Mouse (Mus musculus) T-helper 17 cell (primary cell): ENCODE results near the gene Ngef.

Source experiments
- in situ Hi-C, 2 experiments: fragments of 300-600 bp; cut with MboI, MseI; formaldehyde crosslinking; loops; 1 replicate in 1 of 2; 2 replicates in 1 of 2; pipeline ENCODE4 v1.15.1; 2025; ENCODE audit warnings: high pct_unique_total_duplicates in 2 of 2

The Ngef gene

GRCm38 (mm10) chr1:87568398-87568797 is 5.3 kb downstream of the Ngef start:
- in situ Hi-C loops: no loop called here

GRCm38 (mm10) chr1:87565760-87566159 is 7.9 kb downstream of the Ngef start:
- in situ Hi-C loops: no loop called here

GRCm38 (mm10) chr1:87562967-87563366 is 10.7 kb downstream of the Ngef start:
- in situ Hi-C loops: no loop called here

DNA sequence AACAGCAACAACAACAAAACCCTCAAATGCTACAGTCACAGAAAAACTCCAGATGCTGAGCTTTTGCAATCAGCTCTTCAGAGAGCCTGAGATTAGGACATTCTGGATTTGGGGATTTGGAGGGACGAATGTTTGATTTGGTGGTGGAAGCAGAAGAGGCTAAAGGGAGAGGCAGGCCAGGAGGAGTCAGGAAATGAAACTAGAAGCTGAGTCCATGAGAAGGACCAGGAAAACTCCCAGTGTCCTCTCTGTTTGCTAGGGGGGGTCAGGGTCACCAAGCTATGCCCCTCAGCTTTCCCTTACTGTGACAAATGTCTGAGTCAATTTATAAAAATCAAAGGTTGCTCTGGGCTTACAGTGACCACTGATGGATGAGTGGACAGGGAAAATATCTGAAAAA is 20.1 kb downstream of the Ngef start:
- in situ Hi-C loops: no loop called here

DNA sequence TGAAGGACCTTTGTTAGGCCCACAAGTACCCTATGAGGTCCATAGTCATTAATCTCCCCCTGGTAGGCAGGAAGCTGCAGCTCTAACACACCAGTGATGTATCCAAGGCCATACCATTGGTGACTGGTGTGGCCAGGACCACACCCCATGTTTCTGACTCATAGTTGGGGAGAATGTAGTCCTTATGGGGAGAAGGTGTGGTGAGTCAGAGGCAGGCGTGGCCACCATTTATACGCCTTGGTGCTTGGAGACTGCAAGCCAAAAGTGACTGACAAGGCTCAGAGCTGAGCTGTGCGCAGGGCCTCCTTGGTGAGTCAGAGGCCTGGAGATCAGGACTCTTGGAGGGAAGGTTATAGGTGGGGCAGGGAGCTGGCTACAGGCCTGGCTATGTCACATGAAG is 22.7 kb downstream of the Ngef start:
- in situ Hi-C loops: no loop called here

DNA sequence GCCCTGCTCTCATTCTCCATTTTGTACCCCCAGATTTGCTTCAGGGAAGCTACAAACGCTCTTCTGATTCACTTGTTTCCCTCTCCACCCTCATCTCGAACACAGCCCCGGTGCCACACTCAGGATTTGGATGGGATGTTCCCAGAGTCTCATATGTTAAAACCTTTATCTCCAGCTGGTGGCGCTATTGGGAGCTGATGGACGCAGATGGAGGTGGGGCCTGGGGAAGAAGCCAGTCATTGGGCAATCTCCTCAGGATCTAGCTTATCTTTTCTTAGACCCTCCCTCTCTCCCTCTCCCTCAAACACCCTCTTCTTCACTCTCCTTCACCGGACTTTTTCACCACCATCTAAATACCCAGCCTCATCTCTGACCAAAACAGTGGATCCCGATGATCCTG is 32.1 kb downstream of the Ngef start:
- in situ Hi-C loops: loop anchor here in 1 of 2 experiments (25.0 kb wide), 1 partner anchor 796 kb away; no protein-coding TSS in a partner anchor

- in situ Hi-C loops: loop anchor here in 1 of 2 experiments (25.0 kb wide), 1 partner anchor 800 kb away; no protein-coding TSS in a partner anchor
Measured at GRCm38 (mm10) chr1:87537008-87537407, 36.7 kb downstream of the Ngef start.

GRCm38 (mm10) chr1:87534118-87534517 is 39.6 kb downstream of the Ngef start:
- in situ Hi-C loops: loop anchor here in 1 of 2 experiments (25.0 kb wide), 1 partner anchor 803 kb away; no protein-coding TSS in a partner anchor

DNA sequence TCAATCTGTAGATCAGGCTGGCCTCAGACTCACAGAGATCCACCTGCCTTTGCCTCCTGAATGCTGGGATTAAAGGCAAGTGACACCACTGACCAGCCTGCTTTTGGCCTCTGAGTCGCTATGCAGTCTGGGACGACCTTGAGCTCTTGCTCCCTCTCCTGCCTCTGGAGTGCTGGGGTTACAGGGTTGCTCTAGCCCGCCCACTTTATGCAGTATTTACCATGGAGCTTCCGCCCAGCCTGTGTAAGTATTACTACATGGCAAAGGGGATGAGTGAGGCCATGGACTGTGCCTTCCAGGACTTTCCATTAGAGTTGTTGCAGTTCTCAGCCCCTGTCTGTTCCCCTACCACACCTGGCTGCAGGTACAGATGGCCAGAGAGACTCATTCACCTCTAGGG is 41.3 kb downstream of the Ngef start:
- in situ Hi-C loops: loop anchor here in 1 of 2 experiments (25.0 kb wide), 1 partner anchor 805 kb away; no protein-coding TSS in a partner anchor

- in situ Hi-C loops: loop anchor here in 1 of 2 experiments (25.0 kb wide), 1 partner anchor 810 kb away; no protein-coding TSS in a partner anchor
Measured at GRCm38 (mm10) chr1:87527191-87527590, 46.5 kb downstream of the Ngef start.

- in situ Hi-C loops: loop anchor here in 1 of 2 experiments (25.0 kb wide), 1 partner anchor 812 kb away; no protein-coding TSS in a partner anchor
Measured at GRCm38 (mm10) chr1:87525041-87525440, 48.6 kb downstream of the Ngef start.

GRCm38 (mm10) chr1:87521523-87521922 is 52.1 kb downstream of the Ngef start:
- in situ Hi-C loops: no loop called here

DNA sequence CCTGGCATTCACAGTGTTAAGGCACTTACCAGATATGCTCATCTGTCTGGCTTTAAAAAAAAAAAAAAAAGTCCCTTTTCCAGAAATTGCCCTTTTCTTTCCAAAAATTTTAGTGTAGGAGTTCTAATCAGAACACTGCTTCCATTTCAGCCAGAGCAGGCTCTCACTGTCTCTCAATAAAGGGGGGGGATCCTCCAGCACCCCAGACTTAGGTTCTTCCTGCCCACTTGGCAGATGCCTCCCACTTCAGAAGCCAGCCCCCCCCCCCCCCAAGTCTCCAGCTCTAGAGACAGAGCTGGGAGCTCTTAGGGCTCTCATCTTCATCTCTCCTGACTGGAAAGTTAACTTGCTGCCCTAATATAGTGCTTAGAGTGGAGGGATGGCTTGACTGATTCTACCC is 53.2 kb downstream of the Ngef start:
- in situ Hi-C loops: no loop called here

GRCm38 (mm10) chr1:87510845-87511244 is 62.8 kb downstream of the Ngef start:
- in situ Hi-C loops: no loop called here

- in situ Hi-C loops: no loop called here
Measured at GRCm38 (mm10) chr1:87510166-87510691, 63.4 kb downstream of the Ngef start.

DNA sequence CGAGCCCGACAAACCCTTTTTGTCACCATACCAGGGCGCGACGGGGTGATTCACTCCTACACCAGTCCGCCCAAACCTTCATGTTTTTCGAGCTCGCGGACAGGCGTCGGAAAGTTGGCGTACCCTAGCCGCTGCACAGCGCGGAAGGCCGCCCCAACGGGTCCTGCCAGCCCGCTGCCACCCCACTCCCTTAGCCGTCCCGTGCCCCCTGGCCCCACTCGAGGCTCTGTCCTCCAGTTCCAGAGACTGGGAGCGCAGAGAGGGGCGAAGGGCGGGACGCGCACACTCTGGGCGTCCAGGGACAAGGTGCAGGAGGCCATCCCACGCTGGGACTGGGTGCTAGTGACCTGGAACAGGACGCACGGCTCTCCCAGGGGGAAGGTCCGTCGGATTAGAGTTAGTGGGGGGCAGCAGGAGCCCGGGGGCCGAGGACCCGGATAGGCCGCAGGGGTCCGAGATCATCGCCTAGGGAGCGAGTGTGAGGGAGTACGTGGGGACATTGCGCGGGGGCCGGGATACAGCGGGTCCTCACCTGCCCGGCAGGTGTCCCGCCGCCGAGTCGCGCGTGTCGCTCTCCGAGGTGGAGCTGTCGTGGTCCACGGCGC is 64.0 kb downstream of the Ngef start, which contains the start of gene Neu2:
Neu2 (plus strand) TSS at position 329 of the 605 bp plus-strand sequence.
- in situ Hi-C loops: no loop called here

DNA sequence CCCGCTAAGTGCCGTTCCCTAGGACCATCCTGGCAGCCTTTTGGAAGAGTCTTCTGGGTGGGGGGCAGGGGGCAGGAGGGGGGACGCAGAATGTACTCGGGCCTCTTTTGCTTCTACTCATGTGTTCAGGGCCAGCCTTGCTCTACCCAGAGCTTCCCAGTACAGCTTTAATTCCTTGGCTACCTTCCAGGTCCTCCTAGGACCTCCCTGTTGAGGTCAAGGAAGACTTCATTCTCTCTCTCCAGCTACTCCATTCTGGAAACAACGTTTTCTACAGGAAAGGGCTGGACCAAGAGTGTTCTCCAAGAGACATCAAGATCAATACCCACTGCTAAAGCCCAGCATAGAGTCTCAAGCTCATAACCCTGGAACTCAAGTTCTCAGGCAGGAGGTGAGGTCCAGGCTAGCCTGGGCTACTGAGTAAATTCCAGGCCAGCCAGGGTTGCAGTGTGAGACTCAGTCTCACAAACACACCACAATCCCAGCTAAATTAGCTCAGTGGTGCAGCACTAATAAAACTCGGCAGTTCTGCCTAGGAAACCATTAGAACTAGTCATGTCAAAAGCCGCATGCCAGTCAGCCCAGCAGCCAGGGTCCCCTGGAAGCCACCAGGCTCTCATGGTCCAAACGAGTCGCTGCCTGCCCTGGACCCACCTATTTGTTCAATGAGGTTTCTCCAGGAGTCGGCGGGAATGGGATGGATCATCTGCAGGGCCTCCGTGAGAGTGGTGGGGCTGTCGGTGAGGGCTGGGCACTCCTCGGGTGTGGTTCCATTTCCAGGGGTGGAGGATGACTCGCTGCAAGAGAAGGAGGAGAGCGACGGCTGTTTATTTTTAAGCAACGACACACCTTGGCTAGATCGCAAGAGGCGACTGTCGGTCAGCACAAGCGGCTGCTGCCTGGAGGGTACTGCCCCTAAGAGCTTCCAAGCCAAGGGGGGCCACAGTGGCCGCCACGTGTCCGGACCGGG is 64.8 kb downstream of the Ngef start:
- in situ Hi-C loops: no loop called here

DNA sequence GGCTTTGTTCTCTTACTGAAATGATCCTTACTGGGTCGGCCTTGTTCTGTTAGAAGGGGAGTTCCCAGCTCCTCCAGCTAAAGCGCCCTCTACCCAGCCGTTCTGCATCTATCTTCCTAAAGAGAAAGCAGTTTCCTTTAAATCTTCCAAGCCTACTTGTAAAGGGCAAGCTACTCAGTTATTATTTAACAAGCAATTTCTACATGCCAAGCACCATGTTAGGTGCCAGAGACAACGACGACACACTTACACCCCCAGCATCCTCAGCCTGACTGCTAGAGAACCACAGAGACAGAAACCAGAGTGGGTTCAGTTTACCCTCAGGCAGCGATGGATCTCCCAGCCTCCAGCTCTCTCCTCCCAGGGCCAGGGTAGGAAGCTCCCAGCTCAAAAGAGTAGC is 65.8 kb downstream of the Ngef start:
- in situ Hi-C loops: no loop called here

DNA sequence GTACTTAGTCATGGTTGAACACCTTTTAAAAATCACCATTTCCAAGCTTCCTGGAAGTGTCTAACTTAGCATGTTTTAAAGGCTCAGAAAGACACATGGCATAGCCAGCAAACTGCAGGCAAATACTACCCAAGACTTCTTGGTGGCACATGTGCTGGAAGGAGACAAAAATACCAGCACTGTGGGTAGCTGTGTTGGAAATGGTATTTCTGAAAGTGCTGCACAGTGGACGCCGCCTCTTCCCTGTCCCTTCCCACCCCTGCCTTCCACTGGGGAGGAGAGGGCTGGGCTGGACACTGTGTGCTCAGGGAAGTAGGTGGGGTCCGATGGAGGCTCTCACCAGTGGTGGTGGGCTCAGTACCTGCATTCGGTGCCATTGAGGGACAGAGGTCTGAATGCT is 68.1 kb downstream of the Ngef start:
- in situ Hi-C loops: no loop called here

DNA sequence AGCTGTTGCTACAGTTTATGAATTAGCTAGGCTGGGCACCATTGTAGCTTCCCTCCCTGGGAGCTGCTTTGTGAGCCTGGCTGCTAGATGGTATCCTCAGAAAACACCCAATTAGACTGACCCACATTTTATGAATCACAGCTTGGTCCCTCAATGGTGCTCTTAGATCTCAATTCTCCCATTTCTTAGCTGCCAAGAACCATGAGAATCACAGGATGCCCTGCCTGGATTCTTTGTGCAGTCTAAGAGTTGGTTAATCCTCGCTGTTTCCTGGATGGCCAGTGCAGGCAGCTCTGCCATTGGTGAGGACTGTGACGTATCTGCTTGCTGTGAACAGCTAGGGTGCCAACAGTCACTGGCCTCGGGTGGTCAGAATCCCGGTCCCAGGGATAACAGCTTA is 80.1 kb downstream of the Ngef start:
- in situ Hi-C loops: loop anchor here in 1 of 2 experiments (5.0 to 10.0 kb wide), 2 partner anchors 36 to 711 kb away; partner anchors contain the start of genes Dnajb3 and Ugt1a2

DNA sequence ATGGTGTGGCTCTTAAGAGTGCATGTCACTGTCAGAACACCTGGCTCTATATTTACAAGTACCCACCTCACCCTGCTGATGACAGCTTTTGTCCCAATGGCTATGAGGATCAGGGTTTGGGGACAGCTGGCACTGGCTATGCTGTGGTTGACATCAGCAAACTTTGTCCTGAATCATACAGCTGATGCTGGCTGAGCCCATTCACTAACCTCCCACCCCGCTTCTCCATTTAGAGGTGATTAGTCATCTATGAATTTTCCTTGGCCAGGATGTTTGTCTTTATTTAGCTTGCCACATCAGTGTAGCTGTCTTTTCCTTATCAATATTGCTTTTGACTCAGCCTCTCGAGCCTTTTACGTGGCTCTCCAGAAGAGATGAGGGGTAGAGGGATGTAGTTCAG is 81.4 kb downstream of the Ngef start:
- in situ Hi-C loops: loop anchor here in 1 of 2 experiments (5.0 to 10.0 kb wide), 2 partner anchors 35 to 713 kb away; partner anchors contain the start of genes Dnajb3 and Ugt1a2

DNA sequence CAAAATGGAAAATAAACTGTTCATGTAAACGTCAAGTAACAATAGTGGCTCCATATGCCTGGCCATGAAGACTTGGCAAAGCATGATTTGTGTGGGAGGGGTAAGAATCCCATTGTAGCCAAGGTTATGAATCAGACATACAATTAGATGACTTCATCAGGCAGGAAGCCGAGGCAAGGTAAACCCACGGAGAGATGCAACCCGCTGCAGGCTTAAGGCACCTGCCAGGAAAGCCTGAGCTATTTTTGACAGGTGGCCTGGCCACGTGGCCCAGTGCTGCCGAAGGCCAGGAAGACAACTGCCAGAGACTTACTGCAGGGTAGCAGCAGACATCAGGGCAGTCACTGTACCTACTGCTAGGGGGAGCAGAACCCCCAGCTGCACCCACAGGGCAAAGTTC is 87.3 kb downstream of the Ngef start:
- in situ Hi-C loops: no loop called here
